Mouse (Mus musculus) stomach, postnatal 0 days (tissue): ENCODE measurements around the gene Ncoa3.

Experiments used
- CTCF ChIP-seq: IDR thresholded peaks from 2 replicates; pipeline ENCODE4 v1.5.1; 2016; ENCODE audit warnings: antibody characterized with exemption, low read depth, mild to moderate bottlenecking, moderate library complexity
- EP300 ChIP-seq: optimal IDR thresholded peaks from 2 replicates; pipeline ENCODE3; 2016; ENCODE audit warnings: antibody characterized with exemption

DNA sequence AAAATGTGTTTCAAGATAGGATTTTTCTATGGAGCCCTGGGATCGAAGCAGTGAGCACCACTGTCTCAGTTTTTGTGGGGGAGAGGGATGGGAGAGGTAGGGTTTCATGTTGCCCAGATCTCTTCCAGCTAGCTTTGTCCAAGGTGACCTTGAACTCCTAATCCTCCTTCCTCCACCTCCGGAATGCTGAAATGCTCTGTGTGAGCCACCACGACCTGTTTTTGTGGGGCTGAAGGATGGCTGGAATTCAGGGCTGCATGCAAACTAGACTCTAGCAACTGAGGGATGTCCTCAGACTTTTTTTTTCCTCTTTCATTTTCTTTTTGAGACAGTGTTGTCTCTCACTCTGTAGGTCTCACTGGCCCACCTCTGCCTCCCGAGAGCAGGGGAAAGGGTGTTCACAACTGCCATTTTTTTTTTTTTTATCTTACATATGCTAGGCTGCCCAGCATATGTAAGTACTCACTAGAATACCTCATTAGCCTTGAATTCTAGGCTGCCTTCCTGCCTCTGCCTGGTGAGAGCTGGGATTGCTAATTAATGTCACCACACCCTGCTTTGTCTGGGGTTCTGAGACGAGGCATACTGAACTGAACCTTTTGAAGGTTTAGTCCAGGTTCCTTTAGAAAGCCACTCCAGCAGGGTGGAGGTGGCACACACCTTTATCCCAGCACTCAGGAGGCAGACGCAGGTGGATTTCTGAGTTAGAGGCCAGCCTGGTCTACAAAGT lies 11.0 kb upstream of the Ncoa3 start:
- TF ChIP-seq EP300 (no peak), CTCF (no peak)
